Mouse (Mus musculus): Measurements from ENCODE around the gene Pkig. TPM values are rescaled to one million over a fixed set of nuclear protein-coding genes. Genes with fewer than 3 reads are reported as not detected.

The Pkig gene
- total and polyA plus RNA-seq, 2 experiments from 2014 or later: 90.5 to 161 TPM

GRCm38 (mm10) chr2:163708321-163708720 lies 50.1 kb downstream of the Pkig start:
- Histone ChIP-seq H3K27ac (ENCODE audit: low read depth, low read length) (no peak overlapping the region), H3K4me3 (ENCODE audit: low read depth, low read length) (no peak overlapping the region), H3K9ac (replicated peaks; ENCODE audit: low read length, poor library complexity, severe bottlenecking) (no peak overlapping the region), H3K36me3 (ENCODE audit: insufficient read depth, low read length) (peaks cover 3% of the 10 kb centered on the region; the same call in 1 of the 2 replicates), H3K27me3 (ENCODE audit: insufficient read depth, low read length) (no peaks in the 10 kb centered on the region), H3K4me1 (ENCODE audit: insufficient read depth, low read length) (no peaks in the 10 kb centered on the region), H3K4me2 (ENCODE audit: low read depth, low read length, poor library complexity, severe bottlenecking) (no peak overlapping the region), H3K9me3 (ENCODE audit: low read length) (no peaks in the 10 kb centered on the region)
- DNase-seq (ENCODE audit: low spot score) (no peak), ATAC-seq (ENCODE audit: low FRiP score) (no peak)
- WGBS: 85% methylated on average over 5 of the region's 5 CpGs
- TF ChIP-seq CTCF (IDR thresholded peaks at IDR 0.05): no peak

- H3K4me3 ChIP-seq (ENCODE audit: low read depth, low read length): no peak overlapping the region
- H3K4me1 ChIP-seq (ENCODE audit: insufficient read depth, low read length): no peaks in the 10 kb centered on the region
- no peak overlapping the region for H3K27ac ChIP-seq (ENCODE audit: low read depth, low read length)
- no peak for TF ChIP-seq CTCF (IDR thresholded peaks at IDR 0.05)
- H3K27me3 ChIP-seq (ENCODE audit: insufficient read depth, low read length): no peaks in the 10 kb centered on the region
- no peak overlapping the region for H3K9ac ChIP-seq (replicated peaks; ENCODE audit: low read length, poor library complexity, severe bottlenecking)
- H3K4me2 ChIP-seq (ENCODE audit: low read depth, low read length, poor library complexity, severe bottlenecking): no peak overlapping the region
- no peak for DNase-seq (ENCODE audit: low spot score)
- H3K36me3 ChIP-seq (ENCODE audit: insufficient read depth, low read length): peaks cover 3% of the 10 kb centered on the region; the same call in 1 of the 2 replicates
- 67% methylated on average over 6 of the region's 6 CpGs for WGBS
- H3K9me3 ChIP-seq (ENCODE audit: low read length): no peaks in the 10 kb centered on the region
- ATAC-seq (ENCODE audit: low FRiP score): no peak
Measured at GRCm38 (mm10) chr2:163708763-163709250, 50.6 kb downstream of the Pkig start.

GRCm38 (mm10) chr2:163710000-163710399 lies 51.8 kb downstream of the Pkig start:
- no peak overlapping the region for H3K4me2 ChIP-seq (ENCODE audit: low read depth, low read length, poor library complexity, severe bottlenecking)
- 90% methylated on average over 9 of the region's 9 CpGs for WGBS

DNA sequence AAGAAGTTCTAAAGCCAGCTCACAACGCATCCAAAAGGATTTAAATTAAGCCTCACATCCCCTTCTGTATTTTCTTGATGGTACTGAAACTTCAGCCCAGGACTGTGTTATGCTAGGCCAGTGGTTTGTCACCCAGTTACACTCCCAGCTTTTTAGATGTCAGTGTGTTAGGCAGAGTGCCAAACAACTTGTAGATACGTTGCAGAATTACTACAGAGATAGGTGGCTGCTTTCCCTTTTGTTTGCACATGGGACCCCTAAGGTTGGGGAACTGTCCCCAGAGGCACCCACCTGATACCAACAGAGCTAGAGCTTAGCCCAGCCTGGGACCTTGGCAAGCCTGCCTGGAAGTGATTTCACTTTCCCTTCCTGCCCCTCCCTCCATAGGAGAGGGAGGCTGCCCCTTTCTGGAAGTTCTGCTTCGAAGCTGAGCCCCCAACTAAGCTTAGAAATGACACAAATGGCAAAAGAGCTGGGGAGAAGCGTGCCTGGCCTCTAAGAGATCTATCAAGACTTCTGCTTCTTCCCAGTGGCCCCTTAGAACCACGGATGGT lies 52.5 kb downstream of the Pkig start:
- Histone ChIP-seq H3K27me3 (ENCODE audit: insufficient read depth, low read length) (no peaks in the 10 kb centered on the region), H3K4me3 (ENCODE audit: low read depth, low read length) (no peak overlapping the region), H3K36me3 (ENCODE audit: insufficient read depth, low read length) (no peaks in the 10 kb centered on the region), H3K9me3 (ENCODE audit: low read length) (no peaks in the 10 kb centered on the region), H3K9ac (replicated peaks; ENCODE audit: low read length, poor library complexity, severe bottlenecking) (no peak overlapping the region), H3K4me2 (ENCODE audit: low read depth, low read length, poor library complexity, severe bottlenecking) (no peak overlapping the region), H3K27ac (ENCODE audit: low read depth, low read length) (no peak overlapping the region), H3K4me1 (ENCODE audit: insufficient read depth, low read length) (no peaks in the 10 kb centered on the region)
- DNase-seq (ENCODE audit: low spot score) (no peak), ATAC-seq (ENCODE audit: low FRiP score) (no peak)
- 73% methylated on average over 5 of the region's 5 CpGs for WGBS
- no peak for TF ChIP-seq CTCF (IDR thresholded peaks at IDR 0.05)

More at GRCm38 (mm10) chr2:163710000-163710399, 51.8 kb downstream of the Pkig start:
- no peak overlapping the region for H3K4me3 ChIP-seq (ENCODE audit: low read depth, low read length)
- ATAC-seq (ENCODE audit: low FRiP score) (no peak), DNase-seq (ENCODE audit: low spot score) (no peak)
- H3K27ac ChIP-seq (ENCODE audit: low read depth, low read length): no peak overlapping the region
- no peaks in the 10 kb centered on the region for H3K9me3 ChIP-seq (ENCODE audit: low read length)
- no peak overlapping the region for H3K9ac ChIP-seq (replicated peaks; ENCODE audit: low read length, poor library complexity, severe bottlenecking)
- TF ChIP-seq CTCF (IDR thresholded peaks at IDR 0.05): no peak
- no peaks in the 10 kb centered on the region for H3K36me3 ChIP-seq (ENCODE audit: insufficient read depth, low read length)
- H3K4me1 ChIP-seq (ENCODE audit: insufficient read depth, low read length): no peaks in the 10 kb centered on the region
- no peaks in the 10 kb centered on the region for H3K27me3 ChIP-seq (ENCODE audit: insufficient read depth, low read length)

GRCm38 (mm10) chr2:163711368-163711868 lies 53.2 kb downstream of the Pkig start:
- Histone ChIP-seq H3K36me3 (ENCODE audit: insufficient read depth, low read length) (no peaks in the 10 kb centered on the region), H3K9me3 (ENCODE audit: low read length) (no peaks in the 10 kb centered on the region), H3K4me1 (ENCODE audit: insufficient read depth, low read length) (no peaks in the 10 kb centered on the region), H3K4me3 (ENCODE audit: low read depth, low read length) (no peak overlapping the region), H3K27me3 (ENCODE audit: insufficient read depth, low read length) (no peaks in the 10 kb centered on the region), H3K27ac (ENCODE audit: low read depth, low read length) (no peak overlapping the region), H3K9ac (replicated peaks; ENCODE audit: low read length, poor library complexity, severe bottlenecking) (no peak overlapping the region), H3K4me2 (ENCODE audit: low read depth, low read length, poor library complexity, severe bottlenecking) (no peak overlapping the region)
- WGBS: 89% methylated on average over 8 of the region's 8 CpGs
- DNase-seq (ENCODE audit: low spot score) (no peak), ATAC-seq (ENCODE audit: low FRiP score) (no peak)
- TF ChIP-seq CTCF (IDR thresholded peaks at IDR 0.05): no peak

- no peak for ATAC-seq (ENCODE audit: low FRiP score)
Measured at GRCm38 (mm10) chr2:163712473-163712872, 54.3 kb downstream of the Pkig start.

More at GRCm38 (mm10) chr2:163712473-163712872, 54.3 kb downstream of the Pkig start:
- no peak overlapping the region for H3K27ac ChIP-seq (ENCODE audit: low read depth, low read length)
- no peak overlapping the region for H3K4me3 ChIP-seq (ENCODE audit: low read depth, low read length)
- WGBS: 77% methylated on average over 7 of the region's 7 CpGs
- no peak for DNase-seq (ENCODE audit: low spot score)
- no peak for TF ChIP-seq CTCF (IDR thresholded peaks at IDR 0.05)
- no peaks in the 10 kb centered on the region for H3K9me3 ChIP-seq (ENCODE audit: low read length)
- no peaks in the 10 kb centered on the region for H3K36me3 ChIP-seq (ENCODE audit: insufficient read depth, low read length)
- no peaks in the 10 kb centered on the region for H3K27me3 ChIP-seq (ENCODE audit: insufficient read depth, low read length)
- no peak overlapping the region for H3K4me2 ChIP-seq (ENCODE audit: low read depth, low read length, poor library complexity, severe bottlenecking)
- no peaks in the 10 kb centered on the region for H3K4me1 ChIP-seq (ENCODE audit: insufficient read depth, low read length)
- no peak overlapping the region for H3K9ac ChIP-seq (replicated peaks; ENCODE audit: low read length, poor library complexity, severe bottlenecking)
